Mouse (Mus musculus) ES-Bruce4 (cell line): ENCODE measurements around the gene Efnb2. TPM values are rescaled to one million over a fixed set of nuclear protein-coding genes. Genes with fewer than 3 reads are reported as not detected.

Source experiments
- H3K27ac ChIP-seq: 2 replicates; pipeline ENCODE4 v1.5.1; 2012; ENCODE audit warnings: low read length, inconsistent platforms; ENCODE audit not compliant: insufficient read depth
- H3K27me3 ChIP-seq: 2 replicates; pipeline ENCODE4 v1.6.1; 2012; ENCODE audit warnings: mild to moderate bottlenecking, low read length, inconsistent platforms; ENCODE audit not compliant: control insufficient read depth, poor library complexity, insufficient read depth, severe bottlenecking
- H3K36me3 ChIP-seq: 2 replicates; pipeline ENCODE4 v1.6.1; 2012; ENCODE audit warnings: inconsistent platforms, mild to moderate bottlenecking, low read length, moderate library complexity; ENCODE audit not compliant: control insufficient read depth, poor library complexity, insufficient read depth, severe bottlenecking
- H3K4me1 ChIP-seq: one replicate; pipeline ENCODE4 v1.8.1; 2011; ENCODE audit warnings: low read length; ENCODE audit not compliant: control insufficient read depth, insufficient read depth
- H3K4me3 ChIP-seq: 2 replicates; pipeline ENCODE4 v1.5.1; 2011; ENCODE audit warnings: low read depth, mild to moderate bottlenecking, low read length
- H3K9ac ChIP-seq: 2 replicates; pipeline ENCODE4 v1.6.1; 2012; ENCODE audit warnings: low read depth, mild to moderate bottlenecking, inconsistent platforms; ENCODE audit not compliant: poor library complexity, severe bottlenecking
- H3K9me3 ChIP-seq: replicated peaks from 2 replicates; pipeline ENCODE4 v1.6.1; 2012; ENCODE audit warnings: mild to moderate bottlenecking, low read length, inconsistent platforms; ENCODE audit not compliant: control insufficient read depth, poor library complexity, insufficient read depth, severe bottlenecking
- CTCF ChIP-seq: IDR thresholded peaks from one replicate; pipeline ENCODE4 v1.8.1; 2011; ENCODE audit warnings: low read depth, low read length
- EP300 ChIP-seq: IDR thresholded peaks from 2 replicates; pipeline ENCODE4 v1.6.1; 2011; ENCODE audit warnings: low read depth, low read length; ENCODE audit not compliant: insufficient read depth
- POLR2A ChIP-seq: IDR thresholded peaks from one replicate; pipeline ENCODE4 v1.8.1; 2011; ENCODE audit warnings: low read length; ENCODE audit not compliant: insufficient read depth
- polyA plus RNA-seq: library from polyadenylated mRNA; stranded (reverse); fragments of >200 nt; gene quantifications from 2 replicates; pipeline ENCODE4 v1.2.4, GENCODE M21; 2011; ENCODE audit warnings: low read depth; ENCODE audit not compliant: missing spikeins, insufficient read depth, insufficient read length

Efnb2 gene
- polyA plus RNA-seq, 1 experiment: 22.8 TPM

DNA sequence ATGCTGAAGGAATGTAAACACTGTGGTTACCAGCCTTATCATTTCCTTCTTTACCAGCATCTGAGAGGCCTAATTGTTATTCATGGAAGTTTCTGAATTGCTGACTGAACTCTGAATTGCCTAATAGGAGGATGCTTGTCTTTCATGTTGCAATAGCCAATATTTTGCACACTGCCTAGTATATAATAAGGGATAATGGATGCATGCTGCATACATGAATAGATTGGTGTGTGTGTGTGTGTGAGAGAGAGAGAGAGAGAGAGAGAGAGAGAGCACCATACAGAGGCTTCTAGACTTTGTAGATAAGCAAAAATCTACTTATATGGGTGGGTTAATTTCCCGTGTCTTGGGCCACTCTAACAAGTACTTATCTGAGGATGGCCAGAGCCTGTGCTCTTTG lies 47.2 kb downstream of the Efnb2 start:
- Histone ChIP-seq H3K9me3 (peaks cover 2% of the 10 kb centered on the region; the same call in 1 of the 2 replicates), H3K4me3 (no peak overlapping the region), H3K36me3 (no peaks in the 10 kb centered on the region), H3K4me1 (peaks cover 2% of the 10 kb centered on the region), H3K9ac (no peak overlapping the region), H3K27me3 (no peaks in the 10 kb centered on the region), H3K27ac (no peak overlapping the region)
- TF ChIP-seq POLR2A (no peak), EP300 (no peak), CTCF (no peak)

DNA sequence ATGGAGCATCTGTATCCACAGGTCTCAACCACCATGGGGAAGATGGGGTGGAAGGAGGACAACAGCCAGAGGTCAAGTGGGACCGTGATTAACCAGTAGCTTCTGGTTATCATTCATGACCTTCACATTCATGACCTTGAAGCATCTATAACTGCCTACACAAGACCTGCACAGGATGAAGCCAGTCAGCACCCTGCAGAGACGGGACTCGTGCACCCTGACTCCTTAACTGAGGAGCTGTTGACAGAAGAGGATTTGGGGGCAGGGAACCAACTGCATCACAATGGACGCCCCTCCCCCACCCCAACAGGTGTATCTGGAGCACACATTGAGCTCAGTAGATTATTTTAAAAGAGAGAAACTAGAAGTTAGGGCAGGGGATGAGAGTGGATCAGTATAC lies 49.1 kb downstream of the Efnb2 start:
- Histone ChIP-seq H3K27me3 (no peaks in the 10 kb centered on the region), H3K9me3 (peaks cover 2% of the 10 kb centered on the region; the same call in 1 of the 2 replicates), H3K4me1 (peaks cover 3% of the 10 kb centered on the region), H3K36me3 (no peaks in the 10 kb centered on the region), H3K27ac (no peak overlapping the region), H3K4me3 (no peak overlapping the region), H3K9ac (no peak overlapping the region)
- peak; percentile 98 for TF ChIP-seq EP300
- TF ChIP-seq CTCF: no peak

DNA sequence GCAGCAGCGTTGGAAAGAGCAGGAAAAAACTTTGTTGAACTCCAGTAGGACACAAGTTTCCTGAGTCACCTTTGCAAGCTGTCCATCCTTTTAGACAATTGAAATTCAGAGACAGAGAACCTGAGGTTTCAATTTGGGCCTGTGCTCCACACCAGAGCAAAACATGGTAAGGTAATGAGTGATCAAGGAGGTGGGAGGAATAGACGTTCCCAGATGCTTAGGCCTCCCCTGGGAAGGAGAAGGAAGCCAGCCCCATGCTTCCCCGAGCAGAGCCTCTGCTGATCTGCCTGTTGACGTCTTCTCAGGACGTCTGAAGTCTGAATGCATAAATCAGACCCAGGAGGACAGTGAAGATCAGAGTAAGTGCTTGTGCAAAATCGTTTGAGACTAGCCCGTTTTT lies 51.3 kb downstream of the Efnb2 start:
- no peaks in the 10 kb centered on the region for H3K27me3 ChIP-seq
- TF ChIP-seq POLR2A (no peak), EP300 (no peak), CTCF (no peak)
- peak overlapping the region; percentile 92 for H3K27ac ChIP-seq

DNA sequence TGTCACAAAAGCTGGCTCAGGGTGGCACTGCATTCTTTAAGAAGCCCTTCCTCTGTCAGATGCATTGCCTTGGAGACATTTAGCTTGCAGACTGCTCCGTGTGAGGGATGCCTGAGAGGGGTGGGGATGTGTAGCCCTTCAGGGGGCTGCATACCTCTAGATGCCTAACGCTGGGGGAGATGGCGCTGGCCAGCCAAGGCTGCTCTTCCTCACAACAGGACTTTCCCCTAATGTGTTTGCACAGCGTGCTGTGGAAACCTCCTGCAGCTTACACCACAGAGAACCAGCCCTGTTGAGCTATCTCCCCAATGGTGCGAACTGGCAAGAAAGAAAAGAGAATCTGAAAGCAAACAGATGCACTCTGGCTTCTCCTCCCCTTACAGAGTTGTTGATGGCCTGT lies 51.9 kb downstream of the Efnb2 start:
- H3K36me3 ChIP-seq: no peaks in the 10 kb centered on the region
- TF ChIP-seq CTCF: no peak
- peak; percentile 97 for TF ChIP-seq EP300
- no peak for TF ChIP-seq POLR2A
- no peaks in the 10 kb centered on the region for H3K27me3 ChIP-seq
- H3K4me3 ChIP-seq: no peak overlapping the region
- H3K9me3 ChIP-seq: peaks cover 2% of the 10 kb centered on the region; the same call in 1 of the 2 replicates
- H3K4me1 ChIP-seq: peaks cover 4% of the 10 kb centered on the region
- H3K9ac ChIP-seq: no peak overlapping the region
- peak overlapping the region; percentile 92 for H3K27ac ChIP-seq

More for the DNA sequence above, 51.3 kb downstream of the Efnb2 start:
- H3K4me3 ChIP-seq: no peak overlapping the region
- H3K9ac ChIP-seq: no peak overlapping the region
- H3K36me3 ChIP-seq: no peaks in the 10 kb centered on the region
- H3K9me3 ChIP-seq: peaks cover 2% of the 10 kb centered on the region; the same call in 1 of the 2 replicates
- peaks cover 4% of the 10 kb centered on the region for H3K4me1 ChIP-seq

DNA sequence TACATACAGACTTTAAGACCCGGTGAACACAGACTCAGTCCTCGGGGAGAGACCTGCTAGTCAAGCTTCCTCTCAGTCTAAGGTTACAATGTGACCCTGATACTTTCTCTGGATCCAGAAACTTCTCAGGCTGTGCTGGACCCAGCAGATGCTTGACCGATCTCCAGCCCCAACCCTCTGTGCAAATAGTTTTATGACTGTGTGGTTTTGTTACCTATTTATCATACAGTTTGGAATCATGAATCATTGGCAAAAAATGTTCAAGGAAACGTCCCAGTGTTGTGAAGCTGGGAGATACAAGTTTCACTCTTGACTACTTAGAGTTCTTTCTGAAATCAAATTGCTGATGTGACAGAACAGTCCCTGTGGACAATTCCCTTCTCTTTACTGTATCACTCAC lies 55.4 kb downstream of the Efnb2 start:
- Histone ChIP-seq H3K9ac (no peak overlapping the region), H3K4me1 (peaks cover 2% of the 10 kb centered on the region), H3K36me3 (no peaks in the 10 kb centered on the region), H3K27ac (no peak overlapping the region), H3K9me3 (no peaks in the 10 kb centered on the region), H3K4me3 (no peak overlapping the region), H3K27me3 (no peaks in the 10 kb centered on the region)
- TF ChIP-seq POLR2A: no peak
- TF ChIP-seq EP300: no peak
- TF ChIP-seq CTCF: no peak

DNA sequence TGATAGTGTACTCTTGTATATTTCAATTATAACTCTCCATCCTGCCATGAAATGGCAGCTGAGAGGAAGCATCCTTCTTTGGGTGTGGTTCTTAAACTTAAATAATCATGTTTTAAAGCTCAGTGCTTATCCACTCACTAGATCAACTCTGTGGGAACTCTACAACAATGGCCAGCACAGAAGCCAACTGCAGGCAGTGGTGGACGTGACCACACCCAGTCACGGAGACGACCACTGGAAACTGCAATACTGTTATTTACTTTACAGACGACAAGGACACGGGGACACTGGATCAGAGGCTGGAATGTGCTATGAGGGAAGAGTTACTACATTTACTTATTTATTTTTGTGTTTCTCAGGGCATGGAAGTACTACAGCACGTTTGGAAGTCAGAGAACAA lies 57.2 kb downstream of the Efnb2 start:
- TF ChIP-seq POLR2A (no peak), EP300 (no peak)
- Histone ChIP-seq H3K27ac (no peak overlapping the region), H3K9ac (no peak overlapping the region), H3K9me3 (no peaks in the 10 kb centered on the region), H3K4me3 (no peak overlapping the region), H3K4me1 (peaks cover 3% of the 10 kb centered on the region), H3K27me3 (no peaks in the 10 kb centered on the region), H3K36me3 (no peaks in the 10 kb centered on the region)
